8 mouse cellular contexts compared by ENCODE assay signal in genomic region chr9:58805601-58806318, GRCm38 (mm10). TPM values are rescaled to one million over a fixed set of nuclear protein-coding genes. Genes with fewer than 3 reads are reported as not detected.
DNase-seq lines count a peak whose midpoint lies in the region; ATAC-seq and TF ChIP-seq lines count a peak whose summit lies in the region.

No protein-coding gene starts in this region.

- H3K27me3 ChIP-seq in intestine, embryonic 14.5 days (replicated peaks; ENCODE audit: control insufficient read depth, insufficient read depth, low read length): no peaks in the 10 kb centered on the region
- no peaks in the 10 kb centered on the region; the same call in 1 of the 2 replicates for H3K27me3 ChIP-seq in liver, embryonic 14.5 days (ENCODE audit: control insufficient read depth, insufficient read depth, low read length)

- no peak overlapping the region for H3K9ac ChIP-seq in intestine, embryonic 14.5 days (ENCODE audit: low read length)
- H3K9ac ChIP-seq in liver, embryonic 14.5 days (replicated peaks): no peak overlapping the region

- H3K36me3 ChIP-seq in intestine, embryonic 14.5 days (ENCODE audit: control insufficient read depth, insufficient read depth, low read length): no peaks in the 10 kb centered on the region
- H3K36me3 ChIP-seq in liver, embryonic 14.5 days (replicated peaks; ENCODE audit: control insufficient read depth, insufficient read depth, low read depth): no peaks in the 10 kb centered on the region

- H3K4me2 ChIP-seq in intestine, embryonic 14.5 days (ENCODE audit: low read length): peak overlapping the region; percentile 54
- peak overlapping the region; percentile 31 for H3K4me2 ChIP-seq in liver, embryonic 14.5 days (ENCODE audit: low read depth)

- WGBS in intestine, embryonic 14.5 days: 10% methylated on average over 15 of the region's 15 CpGs
- WGBS in liver, embryonic 14.5 days (ENCODE audit: insufficient replicate concordance): 9% methylated on average over 15 of the region's 15 CpGs

- no peaks in the 10 kb centered on the region for H3K9me3 ChIP-seq in intestine, embryonic 14.5 days (ENCODE audit: control insufficient read depth, low read length)
- no peaks in the 10 kb centered on the region for H3K9me3 ChIP-seq in liver, embryonic 14.5 days (ENCODE audit: control insufficient read depth, low read length)

- peak overlapping the region; percentile 39; the same call in 1 of the 2 replicates for H3K27ac ChIP-seq in intestine, embryonic 14.5 days (ENCODE audit: low read depth)
- H3K27ac ChIP-seq in liver, embryonic 14.5 days: no peak overlapping the region

- intact Hi-C loops in gastrocnemius, postnatal 36 days (cut with DNase I): no loop called here

- peak overlapping the region; percentile 23 for H3K4me3 ChIP-seq in intestine, embryonic 14.5 days (ENCODE audit: low read depth, low read length)
- H3K4me3 ChIP-seq in liver, embryonic 14.5 days (ENCODE audit: insufficient read depth in 1 of 2, low read depth in 2 of 2, low read length in 2 of 2): no peak overlapping the region

- peak; percentile 18 to 19 for DNase-seq in cerebellum, adult 18-20 months
- no peak for DNase-seq in cerebellum, adult 9-10 months
- peak; percentile 67 for DNase-seq in c-Kit-positive CD71-negative TER-119-negative erythroid progenitor cells, embryonic 14.5 days (ENCODE audit: low read depth)
- peak; percentile 51 to 62 for DNase-seq in gastrocnemius, postnatal 36 days
- DNase-seq in intestine, embryonic 14.5 days (ENCODE audit: low spot score): peak; percentile 89
- DNase-seq in liver, embryonic 14.5 days (ENCODE audit: low read depth in 3 of 3, low spot score in 3 of 3): peak; percentile 19 to 26 (median 22)
- DNase-seq in thymus, adult 18-20 months: peak; percentile 16 to 21

- no peak for TF ChIP-seq CTCF in liver, embryonic 14.5 days (IDR thresholded peaks at IDR 0.05; ENCODE audit: low read depth)

- H3K4me1 ChIP-seq in intestine, embryonic 14.5 days (replicated peaks; ENCODE audit: control insufficient read depth, insufficient read depth, low read length): peaks cover 21% of the 10 kb centered on the region; the same call in 1 of the 2 replicates
- no peaks in the 10 kb centered on the region; a peak in 2 of 4 replicates for H3K4me1 ChIP-seq in liver, embryonic 14.5 days (replicated peaks; ENCODE audit: control insufficient read depth in 2 of 2, insufficient read depth in 2 of 2, low read length in 1 of 2)

- peak; percentile 55; the same call in 1 of the 2 replicates for ATAC-seq in intestine, embryonic 14.5 days (replicated peaks; ENCODE audit: low FRiP score, low TSS enrichment, low read depth)
- no peak for ATAC-seq in liver, embryonic 14.5 days (ENCODE audit: insufficient read depth)
- ATAC-seq in monocyte, adult 5-6 weeks (replicated peaks; ENCODE audit: insufficient number of reproducible peaks, low FRiP score, low TSS enrichment, poor library complexity, severe bottlenecking): peak; percentile 86

- TF ChIP-seq EP300 in liver, embryonic 14.5 days (IDR thresholded peaks at IDR 0.05; ENCODE audit: low read depth): no peak

RNA-seq across cellular contexts. Expression of gene Hcn4, which starts 17.5 kb away (rescaled TPM):
- total RNA-seq in gastrocnemius, postnatal 36 days (2021): 1 to 10 TPM; 1.4 to 1.8 TPM
- polyA plus RNA-seq in intestine, embryonic 14.5 days (2014; fragmentation: Nextera tagmentation; extraction: Ambion mirVana): 0.31 and 0.35 TPM in 2 replicates
- 0.01 and 0.02 TPM in 2 replicates for polyA plus RNA-seq in liver, embryonic 14.5 days (2012; rRNA removed)
- polyA plus RNA-seq in liver, embryonic 14.5 days (2014; fragmentation: Nextera tagmentation; extraction: Ambion mirVana): not detected in 2 replicates
- total RNA-seq in monocyte, adult 5-6 weeks (2017): not detected in 3 replicates
